Mouse (Mus musculus) heart, postnatal 14 days (tissue): ENCODE data around the gene Map2k4. TPM values are rescaled to one million over a fixed set of nuclear protein-coding genes. Genes with fewer than 3 reads are reported as not detected.

Source experiments
- DNase-seq, 2 experiments: peaks; one replicate each; pipeline ENCODE4 v3.0.0; 2021 to 2022
- intact Hi-C: fragments of 180-260 bp; cut with DNase I; formaldehyde crosslinking; loops from one replicate; pipeline ENCODE4 v1.15.1; 2025
- long read RNA-seq, 2 experiments: library from polyadenylated mRNA; stranded (forward); transcript quantifications; one replicate each; pipeline ENCODE4 v2.0.0; 2021
- total RNA-seq, 2 experiments: library from RNA; stranded (reverse); gene quantifications; 2 replicates each; pipeline ENCODE4 v1.2.3; 2021

Gene Map2k4
- 10 to 100 TPM; 47.4 to 47.5 TPM for total RNA-seq
- long read RNA-seq, experiment 1, transcript Map2k4-201 (11 exons, 3,695 nt), result major isoform, 11 of 23 reads
- long read RNA-seq, experiment 1, partial matches to known transcripts, result 5 of 23 reads
- long read RNA-seq, experiment 1, other reads (novel, unspliced or antisense), result 7 of 23 reads
- long read RNA-seq, experiment 2, transcript Map2k4-201 (11 exons, 3,695 nt), result major isoform, 13 of 28 reads
- long read RNA-seq, experiment 2, partial matches to known transcripts, result 2 of 28 reads
- long read RNA-seq, experiment 2, other reads (novel, unspliced or antisense), result 13 of 28 reads

- intact Hi-C loops, result loop anchor here (2.0 to 10.0 kb wide), 2 partner anchors 19 to 63 kb away; partner anchors contain the start of gene Zkscan6
- DNase-seq, result peak; percentile 96 to 97
Observed at GRCm38 (mm10) chr11:65788154-65788553, at the start of gene Map2k4. Gene Map2k4, minus strand, starts transcription at chr11:65788297.

GRCm38 (mm10) chr11:65824556-65824955, 36.5 kb upstream of the Map2k4 start:
- no peak for DNase-seq

GRCm38 (mm10) chr11:65820877-65821276, 32.8 kb upstream of the Map2k4 start:
- peak; percentile 63 to 80 for DNase-seq
- intact Hi-C loops, result loop anchor here (5.0 kb wide), 1 partner anchor 1051 kb away; no protein-coding TSS in a partner anchor

More at GRCm38 (mm10) chr11:65824556-65824955, 36.5 kb upstream of the Map2k4 start:
- intact Hi-C loops, result loop anchor here (5.0 kb wide), 1 partner anchor 1048 kb away; no protein-coding TSS in a partner anchor

- intact Hi-C loops, result loop anchor here (5.0 kb wide), 1 partner anchor 1052 kb away; no protein-coding TSS in a partner anchor
- no peak for DNase-seq
Observed at GRCm38 (mm10) chr11:65820280-65820679, 32.2 kb upstream of the Map2k4 start.

- intact Hi-C loops, result no loop called here
Observed at GRCm38 (mm10) chr11:65818193-65818592, 30.1 kb upstream of the Map2k4 start.

GRCm38 (mm10) chr11:65816237-65816636, 28.1 kb upstream of the Map2k4 start:
- intact Hi-C loops, result no loop called here
- no peak for DNase-seq

More at GRCm38 (mm10) chr11:65818193-65818592, 30.1 kb upstream of the Map2k4 start:
- DNase-seq, result no peak

- no peak for DNase-seq
- intact Hi-C loops, result no loop called here
Observed at GRCm38 (mm10) chr11:65814381-65814780, 26.3 kb upstream of the Map2k4 start.

- no peak for DNase-seq
- intact Hi-C loops, result no loop called here
Observed at GRCm38 (mm10) chr11:65812088-65812487, 24.0 kb upstream of the Map2k4 start.

GRCm38 (mm10) chr11:65807601-65808000, 19.5 kb upstream of the Map2k4 start:
- intact Hi-C loops, result loop anchor here (2.0 kb wide), 1 partner anchor 19 kb away; the partner anchor contains the start of gene Map2k4
- DNase-seq, result no peak

- DNase-seq, result peak; percentile 80 to 83
- intact Hi-C loops, result loop anchor here (2.0 kb wide), 1 partner anchor 18 kb away; the partner anchor contains the start of gene Map2k4
Observed at GRCm38 (mm10) chr11:65806909-65807504, 18.9 kb upstream of the Map2k4 start, which contains the start of gene Zkscan6. Gene Zkscan6, plus strand, starts transcription at chr11:65807175.

GRCm38 (mm10) chr11:65806321-65806904, 18.3 kb upstream of the Map2k4 start:
- intact Hi-C loops, result loop anchor here (2.0 kb wide), 1 partner anchor 18 kb away; the partner anchor contains the start of gene Map2k4
- DNase-seq, result peak; percentile 11 to 23

GRCm38 (mm10) chr11:65801899-65802298, 13.8 kb upstream of the Map2k4 start:
- intact Hi-C loops, result no loop called here
- DNase-seq, result no peak

- intact Hi-C loops, result no loop called here
Observed at GRCm38 (mm10) chr11:65795896-65796295, 7.8 kb upstream of the Map2k4 start.

GRCm38 (mm10) chr11:65794428-65795219, 6.5 kb upstream of the Map2k4 start:
- no peak for DNase-seq
- intact Hi-C loops, result no loop called here

More at GRCm38 (mm10) chr11:65795896-65796295, 7.8 kb upstream of the Map2k4 start:
- DNase-seq, result no peak

GRCm38 (mm10) chr11:65787421-65788151, 511 bp downstream of the Map2k4 start:
- intact Hi-C loops, result loop anchor here (2.0 to 10.0 kb wide), 2 partner anchors 19 to 63 kb away; partner anchors contain the start of gene Zkscan6
- no peak for DNase-seq

- intact Hi-C loops, result loop anchor here (10.0 kb wide), 1 partner anchor 61 kb away; no protein-coding TSS in a partner anchor
Observed at GRCm38 (mm10) chr11:65786160-65786559, 1.9 kb downstream of the Map2k4 start.

GRCm38 (mm10) chr11:65781596-65781995, 6.5 kb downstream of the Map2k4 start:
- no peak for DNase-seq
- intact Hi-C loops, result loop anchor here (10.0 kb wide), 1 partner anchor 57 kb away; no protein-coding TSS in a partner anchor

More at GRCm38 (mm10) chr11:65786160-65786559, 1.9 kb downstream of the Map2k4 start:
- no peak for DNase-seq

- DNase-seq, result no peak
- intact Hi-C loops, result no loop called here
Observed at GRCm38 (mm10) chr11:65779578-65779977, 8.5 kb downstream of the Map2k4 start.

- intact Hi-C loops, result no loop called here
- DNase-seq, result no peak
Observed at GRCm38 (mm10) chr11:65779066-65779465, 9.0 kb downstream of the Map2k4 start.
